Mouse (Mus musculus) CD4-positive, CD25-positive, alpha-beta regulatory T cell, adult 2 months (primary cell): Measurements from ENCODE around the gene Mafb.

Experiments used
- DNase-seq: peaks from one replicate; pipeline ENCODE4 v3.0.0-alpha.2; 2012; ENCODE audit warnings: low read depth, low spot score

The Mafb gene

DNA sequence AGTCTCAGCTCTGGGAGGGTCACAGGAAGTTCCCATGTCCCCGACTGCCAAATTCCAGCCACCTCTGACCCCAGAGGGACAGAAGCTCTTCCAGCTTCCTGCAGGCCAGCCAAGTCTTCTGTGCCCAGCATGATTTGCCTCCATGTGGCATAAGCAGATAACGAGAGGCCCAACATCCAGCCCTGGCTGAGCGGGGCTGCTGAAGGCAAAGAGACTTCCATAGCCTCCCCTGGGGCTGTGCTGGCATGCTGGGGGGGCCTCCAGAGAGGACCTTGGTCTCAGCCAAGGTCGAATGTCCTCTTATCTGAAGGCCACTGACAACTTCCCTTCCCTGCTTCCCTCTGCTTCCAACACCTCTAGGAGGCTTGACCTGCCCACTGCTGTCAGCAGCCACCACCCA, 39.7 kb downstream of the Mafb start:
- DNase-seq: no peak

DNA sequence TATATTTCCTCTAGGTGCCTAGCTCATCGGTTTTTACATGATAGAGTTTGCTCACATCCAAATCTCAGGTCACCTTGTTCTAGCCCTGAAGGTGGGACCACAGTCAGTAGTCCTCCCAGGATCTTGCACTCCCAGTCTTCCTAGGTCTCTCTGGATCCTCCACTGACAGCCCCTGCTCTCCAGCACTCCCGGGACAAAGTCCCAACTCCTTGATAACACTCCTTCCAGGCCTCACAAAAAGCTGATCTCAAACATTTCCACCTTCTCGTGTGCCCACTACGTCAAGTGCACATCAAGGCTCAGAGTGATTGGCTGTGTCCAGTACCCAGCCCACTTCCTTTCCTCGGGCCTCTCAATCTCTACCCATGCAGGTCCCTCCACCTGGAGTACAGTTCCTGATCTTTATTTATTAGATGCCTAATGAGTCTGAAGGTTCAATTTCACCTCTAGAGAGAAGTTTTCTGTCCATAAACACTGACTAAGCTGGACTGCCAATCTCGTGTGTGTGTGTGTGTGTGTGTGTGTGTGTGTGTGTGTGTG, 41.7 kb downstream of the Mafb start:
- no peak for DNase-seq

DNA sequence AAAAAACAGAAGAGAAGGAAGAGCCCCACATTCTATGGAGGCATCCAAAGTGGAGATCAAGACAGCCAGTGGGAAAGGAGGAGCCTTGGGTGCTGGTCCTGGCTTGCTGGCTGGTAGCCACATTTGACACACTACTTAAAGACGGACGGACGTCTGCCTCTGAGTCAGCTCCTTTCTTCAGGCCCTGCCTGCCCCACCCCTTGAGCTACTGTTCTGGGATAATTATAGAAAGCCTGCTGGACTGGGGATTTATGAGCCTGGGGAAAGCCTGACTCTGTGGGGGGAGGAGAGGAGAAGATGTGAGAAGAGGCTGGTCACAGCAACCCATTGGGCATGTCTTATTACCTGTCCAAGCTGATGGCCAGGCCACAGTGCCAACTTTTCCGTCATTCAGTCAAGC, 45.0 kb downstream of the Mafb start:
- no peak for DNase-seq

DNA sequence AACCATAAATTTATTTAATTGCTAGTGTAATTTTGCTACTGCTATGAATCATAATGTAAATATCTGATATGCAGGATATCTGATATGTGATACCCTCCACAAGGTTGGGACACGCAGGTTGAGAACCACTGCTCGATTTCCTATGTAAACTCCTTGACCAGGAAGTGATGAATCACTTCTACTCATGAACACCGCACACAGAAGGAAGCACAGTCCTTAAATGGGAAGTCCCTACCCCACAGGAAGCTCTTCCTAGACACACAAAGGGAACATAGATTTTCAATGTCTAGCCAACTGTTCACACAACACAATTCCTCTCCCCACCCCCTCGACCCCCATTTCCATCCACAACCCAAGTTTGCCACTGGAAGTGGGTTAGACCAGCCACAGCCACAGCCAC, 48.6 kb downstream of the Mafb start:
- no peak for DNase-seq
